Mouse (Mus musculus) liver, postnatal 0 days (tissue): ENCODE results near the gene Cntnap4. TPM values are rescaled to one million over a fixed set of nuclear protein-coding genes. Genes with fewer than 3 reads are reported as not detected.

Experiments
- ATAC-seq: fragments of 200-750 bp; cut with Nextera tagmentation; 2 replicates; pipeline ENCODE4 v1.8.0; 2017; ENCODE audit warnings: mild to moderate bottlenecking, moderate library complexity
- DNase-seq: peaks from one replicate; pipeline ENCODE4 v3.0.0-alpha.2; 2016
- H3K27ac ChIP-seq: fragments of 300-500 bp; sonication (generic); 2 replicates; pipeline ENCODE4 v1.5.1; 2014; ENCODE audit warnings: antibody characterized with exemption, moderate library complexity, mild to moderate bottlenecking, low read depth
- H3K27me3 ChIP-seq: fragments of 300-500 bp; sonication (generic); 2 replicates; pipeline ENCODE4 v1.6.1; 2014; ENCODE audit warnings: low read length, control low read depth, mixed read lengths; ENCODE audit not compliant: insufficient read depth
- H3K36me3 ChIP-seq: fragments of 300-500 bp; sonication (generic); replicated peaks from 2 replicates; pipeline ENCODE4 v1.6.1; 2014; ENCODE audit warnings: mild to moderate bottlenecking, control low read depth, low read length, moderate library complexity, mixed read lengths; ENCODE audit not compliant: insufficient read depth
- H3K4me1 ChIP-seq: fragments of 300-500 bp; sonication (generic); 2 replicates; pipeline ENCODE4 v1.6.1; 2014; ENCODE audit warnings: antibody characterized with exemption, mild to moderate bottlenecking, control low read depth; ENCODE audit not compliant: insufficient read depth
- H3K4me2 ChIP-seq: fragments of 300-500 bp; sonication (generic); 2 replicates; pipeline ENCODE4 v1.6.1; 2014; ENCODE audit warnings: low read depth, mild to moderate bottlenecking, low read length, moderate library complexity, mixed read lengths
- H3K4me3 ChIP-seq: fragments of 300-500 bp; sonication (generic); 2 replicates; pipeline ENCODE4 v1.5.1; 2014; ENCODE audit warnings: low read depth, low read length
- H3K9ac ChIP-seq: fragments of 300-500 bp; sonication (generic); replicated peaks from 2 replicates; pipeline ENCODE4 v1.6.1; 2014; ENCODE audit warnings: mild to moderate bottlenecking, moderate library complexity
- H3K9me3 ChIP-seq: fragments of 300-500 bp; sonication (generic); 2 replicates; pipeline ENCODE4 v1.6.1; 2016; ENCODE audit warnings: mild to moderate bottlenecking, control low read depth, low read length, mixed read lengths
- CTCF ChIP-seq: sonication (generic); IDR thresholded peaks from 2 replicates; pipeline ENCODE4 v1.5.1; 2016; ENCODE audit warnings: antibody characterized with exemption, low read depth
- EP300 ChIP-seq: IDR thresholded peaks from 2 replicates; pipeline ENCODE4 v1.6.1; 2016; ENCODE audit warnings: antibody characterized with exemption, low read depth, mild to moderate bottlenecking
- WGBS: fragments of 180-500 bp; shearing (Covaris S2); extraction: QIAGEN DNeasy Blood & Tissue Kit; methylation state at CpG from one replicate; pipeline ENCODE4 v1.1.7; 2014; ENCODE audit not compliant: insufficient replicate concordance; 5-methylcytosine and 5-hydroxymethylcytosine counted together
- polyA plus RNA-seq: library from polyadenylated mRNA; unstranded; fragments of >200 nt; fragmentation: Nextera tagmentation; extraction: Ambion mirVana; gene quantifications from 2 replicates; pipeline ENCODE4 v1.2.1, GENCODE M21; 2015

Gene Cntnap4
- polyA plus RNA-seq, 1 experiment from 2014 or later, result not detected

GRCm38 (mm10) chr8:112906458-112907112 is 336.7 kb downstream of the Cntnap4 start:
- no peaks in the 10 kb centered on the region for H3K27me3 ChIP-seq
- DNase-seq, result no peak
- ATAC-seq, result no peak
- no peak for TF ChIP-seq EP300
- TF ChIP-seq CTCF, result no peak
- no peaks in the 10 kb centered on the region for H3K4me1 ChIP-seq
- H3K36me3 ChIP-seq, result no peaks in the 10 kb centered on the region
- no peak overlapping the region for H3K4me2 ChIP-seq
- no peak overlapping the region for H3K4me3 ChIP-seq
- WGBS, result 69% methylated on average over 8 of the region's 8 CpGs
- no peaks in the 10 kb centered on the region for H3K9me3 ChIP-seq
- H3K9ac ChIP-seq, result no peak overlapping the region
- no peak overlapping the region for H3K27ac ChIP-seq

GRCm38 (mm10) chr8:112909527-112909926 is 339.7 kb downstream of the Cntnap4 start:
- Histone ChIP-seq H3K4me1 (no peaks in the 10 kb centered on the region), H3K9ac (no peak overlapping the region), H3K9me3 (no peaks in the 10 kb centered on the region), H3K4me3 (no peak overlapping the region), H3K36me3 (no peaks in the 10 kb centered on the region), H3K27me3 (no peaks in the 10 kb centered on the region), H3K27ac (no peak overlapping the region), H3K4me2 (no peak overlapping the region)
- TF ChIP-seq EP300 (no peak), CTCF (no peak)
- no peak for DNase-seq
- 36% methylated on average over 5 of the region's 5 CpGs for WGBS
- no peak for ATAC-seq

GRCm38 (mm10) chr8:112911422-112911821 is 341.6 kb downstream of the Cntnap4 start:
- no peak for ATAC-seq
- H3K9ac ChIP-seq, result no peak overlapping the region
- no peaks in the 10 kb centered on the region for H3K4me1 ChIP-seq
- no peaks in the 10 kb centered on the region for H3K36me3 ChIP-seq
- H3K27ac ChIP-seq, result no peak overlapping the region
- H3K9me3 ChIP-seq, result no peaks in the 10 kb centered on the region
- no peak for TF ChIP-seq EP300
- TF ChIP-seq CTCF, result no peak
- H3K4me2 ChIP-seq, result no peak overlapping the region
- H3K4me3 ChIP-seq, result no peak overlapping the region
- no peaks in the 10 kb centered on the region for H3K27me3 ChIP-seq
- no peak for DNase-seq

GRCm38 (mm10) chr8:112922151-112922550 is 352.3 kb downstream of the Cntnap4 start:
- ATAC-seq (no peak), DNase-seq (no peak)
- no peak overlapping the region for H3K4me3 ChIP-seq
- H3K9ac ChIP-seq, result no peak overlapping the region
- H3K27me3 ChIP-seq, result no peaks in the 10 kb centered on the region
- no peak overlapping the region for H3K4me2 ChIP-seq
- no peak overlapping the region for H3K27ac ChIP-seq
- H3K4me1 ChIP-seq, result no peaks in the 10 kb centered on the region
- no peaks in the 10 kb centered on the region for H3K36me3 ChIP-seq
- no peak for TF ChIP-seq CTCF
- no peak for TF ChIP-seq EP300
- no peaks in the 10 kb centered on the region for H3K9me3 ChIP-seq

- ATAC-seq, result no peak
- Histone ChIP-seq H3K9ac (no peak overlapping the region), H3K27me3 (no peaks in the 10 kb centered on the region), H3K4me3 (no peak overlapping the region), H3K4me1 (no peaks in the 10 kb centered on the region), H3K4me2 (no peak overlapping the region), H3K27ac (no peak overlapping the region), H3K9me3 (no peaks in the 10 kb centered on the region), H3K36me3 (no peaks in the 10 kb centered on the region)
- TF ChIP-seq CTCF (no peak), EP300 (no peak)
- WGBS, result 81% methylated on average over 5 of the region's 5 CpGs
- no peak for DNase-seq
Observed at GRCm38 (mm10) chr8:112922789-112923188, 352.9 kb downstream of the Cntnap4 start.
